Mouse (Mus musculus): ENCODE data around the gene Comt. TPM values are rescaled to one million over a fixed set of nuclear protein-coding genes. Genes with fewer than 3 reads are reported as not detected.

Comt gene
- total RNA-seq, 2 experiments from 2014 or later: 74.2 to 80.8 TPM

DNA sequence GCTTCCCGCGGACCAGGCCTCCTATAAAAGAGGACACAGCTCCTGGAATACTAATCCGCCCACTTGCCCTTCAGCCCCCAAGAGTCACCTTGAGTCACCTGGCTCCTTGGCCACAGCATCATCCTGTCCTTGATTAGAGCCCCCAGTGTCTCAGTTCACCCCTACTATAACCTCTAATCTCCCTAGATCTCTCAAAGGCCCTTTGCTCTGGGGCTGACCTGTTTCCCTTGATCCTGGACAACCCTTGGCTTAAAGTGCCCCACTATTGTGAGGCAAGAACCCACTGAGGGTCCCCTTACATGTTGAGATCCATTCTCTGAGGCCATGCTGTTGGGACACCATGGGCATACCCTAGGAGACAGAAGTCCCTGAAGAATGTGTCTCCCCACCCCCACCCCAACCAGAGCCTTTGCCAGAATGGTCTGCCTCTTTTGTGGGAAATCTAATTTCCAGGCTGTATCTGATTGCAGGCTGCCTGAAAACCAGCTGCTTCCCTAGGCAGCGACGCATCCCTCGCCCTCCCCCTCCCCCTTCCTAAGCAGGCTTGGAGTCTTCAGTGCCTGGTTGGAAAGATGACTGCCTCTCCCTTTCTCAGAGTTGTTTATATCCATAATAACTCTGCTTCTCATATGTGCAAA is 44.9 kb downstream of the Comt start:
- DNase-seq (ENCODE audit: low spot score in 2 of 2): no peak

GRCm38 (mm10) chr16:18380495-18381063 is 46.1 kb downstream of the Comt start:
- no peak for DNase-seq (ENCODE audit: low spot score in 2 of 2)
- intact Hi-C loops (cut with DNase I): no loop called here

More for the DNA sequence above, 44.9 kb downstream of the Comt start:
- intact Hi-C loops (cut with DNase I): no loop called here

DNA sequence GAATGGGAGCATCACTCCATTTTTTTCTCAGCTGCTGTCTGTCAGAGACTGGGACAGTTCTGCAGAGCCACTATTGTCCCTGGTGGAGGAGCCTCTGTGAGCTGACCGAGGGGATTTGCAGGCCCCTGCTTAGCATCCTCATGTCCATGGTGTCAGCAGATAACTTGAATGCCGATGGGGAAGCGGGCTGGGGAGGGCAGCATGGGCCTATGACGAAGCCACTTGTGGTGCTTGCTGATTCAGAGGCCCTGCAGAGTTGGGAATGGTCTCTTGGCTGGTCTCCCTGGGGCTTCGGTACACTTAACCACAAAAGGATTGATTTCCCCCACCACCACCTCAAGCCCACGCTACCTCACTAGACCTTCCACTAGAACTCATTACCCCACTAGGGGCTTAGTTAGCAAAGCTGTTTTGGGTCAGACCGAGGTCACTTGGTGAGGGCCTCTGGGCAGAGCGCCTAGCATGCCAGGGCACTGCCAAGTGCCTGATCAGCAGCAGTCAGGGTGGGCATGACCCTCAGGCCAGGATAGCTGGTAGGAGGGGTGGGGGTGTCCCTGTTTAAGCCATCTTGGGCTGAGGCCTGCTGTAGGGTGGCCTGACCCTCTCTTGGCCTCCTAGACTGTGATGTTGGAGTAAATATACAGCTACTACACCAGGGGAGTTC is 47.2 kb downstream of the Comt start:
- intact Hi-C loops (cut with DNase I): no loop called here
- DNase-seq (ENCODE audit: low spot score in 2 of 2): no peak

- DNase-seq (ENCODE audit: low spot score in 2 of 2): no peak
- intact Hi-C loops (cut with DNase I): no loop called here
These were observed 48.2 kb downstream of the Comt start for GRCm38 (mm10) chr16:18378489-18378888.

- DNase-seq (ENCODE audit: low spot score in 2 of 2): no peak
- intact Hi-C loops (cut with DNase I): no loop called here
These were observed 49.4 kb downstream of the Comt start for GRCm38 (mm10) chr16:18377203-18377602.

DNA sequence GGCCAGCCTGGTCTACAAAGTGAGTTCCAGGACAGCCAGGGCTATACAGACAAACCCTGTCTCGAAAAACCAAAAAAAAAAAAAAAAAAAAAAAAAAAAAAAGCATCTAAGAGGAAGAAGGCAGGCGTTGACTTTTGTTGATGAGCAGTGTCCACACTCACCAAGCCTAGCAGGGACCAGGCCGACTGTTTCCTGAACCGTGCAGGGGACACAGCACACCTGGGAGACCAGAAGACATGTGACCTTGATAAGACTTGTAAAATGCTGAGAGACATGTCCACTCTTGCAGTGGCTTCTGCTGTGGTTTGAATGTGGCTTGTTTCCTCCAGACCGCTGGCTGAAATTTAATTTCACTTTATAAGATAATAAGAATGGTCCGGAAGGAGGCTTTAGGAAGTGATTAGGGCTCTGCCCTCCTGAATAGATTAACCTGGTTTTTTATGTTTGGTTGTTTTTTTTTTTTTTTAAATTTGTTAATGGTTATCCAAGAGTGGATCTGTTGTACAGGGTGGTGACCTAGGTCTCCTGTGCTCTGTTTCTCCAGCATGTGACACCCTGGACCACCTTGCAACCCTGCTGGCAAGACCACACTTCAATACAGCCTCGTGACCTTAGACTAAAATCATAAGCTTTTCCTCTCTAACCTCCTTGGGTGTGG is 50.2 kb downstream of the Comt start:
- intact Hi-C loops (cut with DNase I): no loop called here
- no peak for DNase-seq (ENCODE audit: low spot score in 2 of 2)

- intact Hi-C loops (cut with DNase I): no loop called here
- no peak for DNase-seq (ENCODE audit: low spot score in 2 of 2)
These were observed 53.0 kb downstream of the Comt start for GRCm38 (mm10) chr16:18373632-18374031.

DNA sequence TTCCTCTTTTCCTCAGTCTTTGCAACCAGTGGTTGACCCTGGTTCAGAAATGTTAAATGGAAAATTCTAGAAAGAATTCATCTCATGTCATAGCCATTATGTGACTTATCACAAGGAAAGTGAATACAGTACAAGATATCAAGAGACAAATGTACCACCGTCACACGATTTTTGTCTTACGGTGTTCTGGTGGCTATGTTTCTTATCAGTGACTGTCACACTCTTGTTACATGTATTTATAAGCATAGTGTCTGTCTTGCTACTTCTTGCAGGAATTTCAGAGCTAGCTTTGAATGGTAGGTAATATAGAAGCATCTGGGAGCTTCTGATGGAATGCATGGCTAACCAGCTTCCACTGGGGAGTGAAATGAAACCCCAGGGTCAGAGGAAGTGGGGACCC is 56.5 kb downstream of the Comt start:
- intact Hi-C loops (cut with DNase I): no loop called here
- no peak for DNase-seq (ENCODE audit: low spot score in 2 of 2)

GRCm38 (mm10) chr16:18366849-18367248 is 59.8 kb downstream of the Comt start:
- intact Hi-C loops (cut with DNase I): no loop called here
- DNase-seq (ENCODE audit: low spot score in 2 of 2): no peak

GRCm38 (mm10) chr16:18362948-18363347 is 63.7 kb downstream of the Comt start:
- DNase-seq (ENCODE audit: low spot score in 2 of 2): no peak
- intact Hi-C loops (cut with DNase I): no loop called here

DNA sequence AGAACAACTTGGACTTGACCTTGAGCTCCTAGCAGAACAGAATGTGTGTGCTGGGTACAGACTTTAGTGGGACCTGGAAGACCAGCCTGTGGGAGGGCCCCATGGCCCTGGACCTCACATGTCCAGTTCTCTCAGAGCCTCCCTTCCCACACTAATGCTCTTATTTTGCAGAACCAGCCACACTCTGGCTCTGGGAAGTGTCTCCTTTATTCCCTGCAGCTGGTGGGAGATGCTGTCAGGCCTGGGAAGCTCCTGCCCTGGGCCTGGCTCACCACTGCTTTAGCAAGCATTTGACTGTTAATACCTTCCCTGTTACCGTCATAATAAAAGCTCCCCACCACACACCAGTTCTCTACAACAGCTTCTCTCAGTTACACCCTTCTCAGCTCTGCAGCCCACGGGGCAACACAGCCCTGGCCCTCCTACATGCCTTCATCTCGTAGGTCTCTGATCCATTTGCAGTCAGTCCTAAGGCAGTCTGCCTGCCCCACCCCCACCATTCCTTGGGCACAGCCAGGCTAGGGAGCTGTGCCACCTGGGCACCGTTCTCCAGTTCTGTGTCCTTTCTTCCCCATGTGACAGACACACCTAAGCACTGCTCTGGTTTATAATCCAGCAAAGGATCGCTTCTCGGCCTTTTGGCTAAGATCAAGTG is 66.4 kb downstream of the Comt start:
- DNase-seq (ENCODE audit: low spot score in 2 of 2): no peak

GRCm38 (mm10) chr16:18357977-18358376 is 68.7 kb downstream of the Comt start:
- intact Hi-C loops (cut with DNase I): no loop called here
- no peak for DNase-seq (ENCODE audit: low spot score in 2 of 2)

More for the DNA sequence above, 66.4 kb downstream of the Comt start:
- intact Hi-C loops (cut with DNase I): no loop called here

GRCm38 (mm10) chr16:18356961-18357360 is 69.7 kb downstream of the Comt start:
- intact Hi-C loops (cut with DNase I): no loop called here
- no peak for DNase-seq (ENCODE audit: low spot score in 2 of 2)

Small RNA genes lying within 50 kb of the gene (microRNA-seq; reads per million reads assigned to microRNA genes)
- gene Gm26219: 0 reads per million in 2 experiments

Other genes starting within 250 kb of the Comt start
- not detected for gene Ccdc188, start 209.0 kb downstream of the Comt start, total RNA-seq (2021)
- 100 to 1,000 TPM; 151 to 155 TPM for gene Zdhhc8, start 191.7 kb downstream of the Comt start, total RNA-seq (2021)
- gene Trmt2a, start 178.2 kb downstream of the Comt start, total RNA-seq (2021): 10 to 100 TPM; 42.1 to 50.2 TPM
- 100 to 1,000 TPM in 1 of 2 experiments, 10 to 100 TPM in 1; 88.1 to 106 TPM for gene Ranbp1, start 178.1 kb downstream of the Comt start, total RNA-seq (2021)
- not detected for gene Gm49776, start 168.5 kb downstream of the Comt start, total RNA-seq (2021)
- 10 to 100 TPM; 38.2 to 44.9 TPM for gene Dgcr8, start 137.6 kb downstream of the Comt start, total RNA-seq (2021)
- 100 to 1,000 TPM; 122 to 135 TPM for gene Tango2, start 78.7 kb downstream of the Comt start, total RNA-seq (2021)
- gene Arvcf, start 78.7 kb downstream of the Comt start, total RNA-seq (2021): 10 to 100 TPM; 41.4 to 42.3 TPM
- gene Txnrd2, start 468 bp downstream of the Comt start, total RNA-seq (2021): 10 to 100 TPM; 18.9 to 25.2 TPM
- 1 to 10 TPM; 5.4 to 6.3 TPM for gene Gnb1l, start 71.9 kb upstream of the Comt start, total RNA-seq (2021)
- gene Rtl10, start 72.0 kb upstream of the Comt start, total RNA-seq (2021): 1 to 10 TPM; 6.7 to 8.8 TPM
- 1 to 10 TPM; 2.0 to 2.2 TPM for gene Tbx1, start 163.8 kb upstream of the Comt start, total RNA-seq (2021)
- 1 to 10 TPM; 1.8 to 2.5 TPM for gene Gp1bb, start 195.6 kb upstream of the Comt start, total RNA-seq (2021)
- gene Gm49601, start 199.6 kb upstream of the Comt start, total RNA-seq (2021): 100 to 1,000 TPM; 216 to 232 TPM
- gene Sept5, start 203.1 kb upstream of the Comt start, total RNA-seq (2021): 100 to 1,000 TPM; 866 to 932 TPM